Mouse (Mus musculus) forebrain, embryonic 11.5 days (tissue): ENCODE measurements around the gene Smad3. TPM values are rescaled to one million over a fixed set of nuclear protein-coding genes. Genes with fewer than 3 reads are reported as not detected.

Experiments
- ATAC-seq: fragments of 200-750 bp; cut with Nextera tagmentation; replicated peaks from 2 replicates; pipeline ENCODE4 v1.8.0; 2017; ENCODE audit warnings: moderate TSS enrichment; ENCODE audit not compliant: low FRiP score
- DNase-seq: peaks from one replicate; pipeline ENCODE4 v3.0.0-alpha.2; 2017; ENCODE audit warnings: low spot score
- H3K27ac ChIP-seq: fragments of 300-500 bp; sonication (generic); 2 replicates; pipeline ENCODE4 v1.5.1; 2014; ENCODE audit warnings: low read depth, low read length
- H3K27me3 ChIP-seq: fragments of 300-500 bp; sonication (generic); 2 replicates; pipeline ENCODE4 v1.6.1; 2014; ENCODE audit warnings: mild to moderate bottlenecking, low read length, mixed read lengths; ENCODE audit not compliant: control insufficient read depth, insufficient read depth
- H3K36me3 ChIP-seq: fragments of 300-500 bp; sonication (generic); 2 replicates; pipeline ENCODE4 v1.6.1; 2014; ENCODE audit warnings: mild to moderate bottlenecking, low read length, moderate library complexity, mixed read lengths; ENCODE audit not compliant: control insufficient read depth, insufficient read depth
- H3K4me1 ChIP-seq: fragments of 300-500 bp; sonication (generic); replicated peaks from 2 replicates; pipeline ENCODE4 v1.6.1; 2014; ENCODE audit warnings: low read length, mixed read lengths; ENCODE audit not compliant: control insufficient read depth, insufficient read depth
- H3K4me2 ChIP-seq: fragments of 300-500 bp; sonication (generic); 2 replicates; pipeline ENCODE4 v1.6.1; 2014; ENCODE audit warnings: low read depth, mild to moderate bottlenecking, low read length, moderate library complexity, mixed read lengths; ENCODE audit not compliant: severe bottlenecking
- H3K4me3 ChIP-seq: fragments of 300-500 bp; sonication (generic); 2 replicates; pipeline ENCODE4 v1.5.1; 2014; ENCODE audit warnings: low read depth, low read length
- H3K9ac ChIP-seq: fragments of 300-500 bp; sonication (generic); 2 replicates; pipeline ENCODE4 v1.6.1; 2014; ENCODE audit warnings: low read length
- H3K9me3 ChIP-seq: fragments of 300-500 bp; sonication (generic); 2 replicates; pipeline ENCODE4 v1.6.1; 2016; ENCODE audit warnings: low read length, mixed read lengths; ENCODE audit not compliant: control insufficient read depth
- WGBS: fragments of 180-500 bp; shearing (Covaris S2); extraction: QIAGEN DNeasy Blood & Tissue Kit; methylation state at CpG from one replicate; pipeline ENCODE4 v1.1.7; 2014; 5-methylcytosine and 5-hydroxymethylcytosine counted together
- polyA plus RNA-seq: library from polyadenylated mRNA; unstranded; fragments of >200 nt; fragmentation: Nextera tagmentation; extraction: Ambion mirVana; gene quantifications from 2 replicates; pipeline ENCODE4 v1.2.1, GENCODE M21; 2014

The Smad3 gene
- polyA plus RNA-seq, 1 experiment from 2014 or later: 17.9 TPM

GRCm38 (mm10) chr9:63632924-63633323 lies 124.9 kb downstream of the Smad3 start:
- ATAC-seq (no peak), DNase-seq (no peak)
- no peaks in the 10 kb centered on the region for H3K9me3 ChIP-seq
- no peaks in the 10 kb centered on the region; the same call in 1 of the 2 replicates for H3K36me3 ChIP-seq
- no peaks in the 10 kb centered on the region for H3K27me3 ChIP-seq
- no peak overlapping the region for H3K27ac ChIP-seq
- H3K4me3 ChIP-seq: no peak overlapping the region
- WGBS: 29% methylated on average over 11 of the region's 11 CpGs
- no peak overlapping the region for H3K9ac ChIP-seq
- H3K4me2 ChIP-seq: no peak overlapping the region
- peaks cover 7% of the 10 kb centered on the region; the same call in 1 of the 2 replicates for H3K4me1 ChIP-seq

- H3K27ac ChIP-seq: no peak overlapping the region
- WGBS: 81% methylated on average over 4 of the region's 4 CpGs
- H3K4me3 ChIP-seq: no peak overlapping the region
- H3K4me1 ChIP-seq: peaks cover 7% of the 10 kb centered on the region; the same call in 1 of the 2 replicates
- H3K27me3 ChIP-seq: no peaks in the 10 kb centered on the region
- H3K4me2 ChIP-seq: no peak overlapping the region
- DNase-seq: no peak
- H3K9me3 ChIP-seq: no peaks in the 10 kb centered on the region
- no peak for ATAC-seq
- no peaks in the 10 kb centered on the region; the same call in 1 of the 2 replicates for H3K36me3 ChIP-seq
- H3K9ac ChIP-seq: no peak overlapping the region
These were observed 125.7 kb downstream of the Smad3 start for GRCm38 (mm10) chr9:63632045-63632444.

- Histone ChIP-seq H3K4me2 (no peak overlapping the region), H3K27me3 (no peaks in the 10 kb centered on the region), H3K4me3 (no peak overlapping the region), H3K9ac (no peak overlapping the region), H3K9me3 (no peaks in the 10 kb centered on the region), H3K4me1 (peaks cover 8% of the 10 kb centered on the region; the same call in 1 of the 2 replicates), H3K27ac (no peak overlapping the region), H3K36me3 (no peaks in the 10 kb centered on the region; the same call in 1 of the 2 replicates)
- ATAC-seq: no peak
- 92% methylated on average over 9 of the region's 9 CpGs for WGBS
- no peak for DNase-seq
These were observed 132.6 kb downstream of the Smad3 start for GRCm38 (mm10) chr9:63625090-63625756.

GRCm38 (mm10) chr9:63623895-63624569 lies 133.8 kb downstream of the Smad3 start:
- no peak overlapping the region for H3K27ac ChIP-seq
- 74% methylated on average over 15 of the region's 15 CpGs for WGBS
- no peak for DNase-seq
- ATAC-seq: no peak
- H3K36me3 ChIP-seq: no peaks in the 10 kb centered on the region; the same call in 1 of the 2 replicates
- H3K9ac ChIP-seq: no peak overlapping the region
- H3K9me3 ChIP-seq: no peaks in the 10 kb centered on the region
- H3K27me3 ChIP-seq: no peaks in the 10 kb centered on the region
- peaks cover 8% of the 10 kb centered on the region; the same call in 1 of the 2 replicates for H3K4me1 ChIP-seq
- H3K4me2 ChIP-seq: no peak overlapping the region
- no peak overlapping the region for H3K4me3 ChIP-seq

- Histone ChIP-seq H3K36me3 (no peaks in the 10 kb centered on the region; the same call in 1 of the 2 replicates), H3K9ac (no peak overlapping the region), H3K4me2 (no peak overlapping the region), H3K27ac (no peak overlapping the region), H3K4me3 (no peak overlapping the region), H3K4me1 (peaks cover 6% of the 10 kb centered on the region; the same call in 1 of the 2 replicates), H3K27me3 (no peaks in the 10 kb centered on the region), H3K9me3 (no peaks in the 10 kb centered on the region)
- ATAC-seq: no peak
- no peak for DNase-seq
- WGBS: 93% methylated on average over 2 of the region's 2 CpGs
These were observed 139.8 kb downstream of the Smad3 start for GRCm38 (mm10) chr9:63617967-63618366.

GRCm38 (mm10) chr9:63614018-63614985 lies 143.5 kb downstream of the Smad3 start:
- H3K36me3 ChIP-seq: no peaks in the 10 kb centered on the region; the same call in 1 of the 2 replicates
- DNase-seq (no peak), ATAC-seq (no peak)
- no peak overlapping the region for H3K9ac ChIP-seq
- no peak overlapping the region for H3K4me2 ChIP-seq
- peaks cover 15% of the 10 kb centered on the region; the same call in 1 of the 2 replicates for H3K4me1 ChIP-seq
- H3K27ac ChIP-seq: no peak overlapping the region
- no peaks in the 10 kb centered on the region for H3K27me3 ChIP-seq
- H3K9me3 ChIP-seq: no peaks in the 10 kb centered on the region
- no peak overlapping the region for H3K4me3 ChIP-seq
- 74% methylated on average over 11 of the region's 11 CpGs for WGBS

- DNase-seq: no peak
- no peak overlapping the region for H3K27ac ChIP-seq
- H3K4me3 ChIP-seq: no peak overlapping the region
- no peaks in the 10 kb centered on the region for H3K27me3 ChIP-seq
- no peaks in the 10 kb centered on the region for H3K9me3 ChIP-seq
- H3K4me2 ChIP-seq: no peak overlapping the region
- WGBS: 28% methylated on average over 1 of the region's 1 CpGs
- H3K36me3 ChIP-seq: no peaks in the 10 kb centered on the region; the same call in 1 of the 2 replicates
- H3K9ac ChIP-seq: no peak overlapping the region
- H3K4me1 ChIP-seq: peaks cover 15% of the 10 kb centered on the region; the same call in 1 of the 2 replicates
- ATAC-seq: no peak
These were observed 144.2 kb downstream of the Smad3 start for GRCm38 (mm10) chr9:63613569-63613968.
